Mouse (Mus musculus): ENCODE data around the gene Tmem147.

Tmem147 gene

GRCm38 (mm10) chr7:30728214-30728613 is 1.1 kb downstream of the Tmem147 start:
- DNase-seq (ENCODE audit: low spot score): no peak

GRCm38 (mm10) chr7:30723274-30723953 is 5.9 kb downstream of the Tmem147 start:
- DNase-seq (ENCODE audit: low spot score): no peak

GRCm38 (mm10) chr7:30721286-30721685 is 8.1 kb downstream of the Tmem147 start:
- DNase-seq (ENCODE audit: low spot score): no peak

- DNase-seq (ENCODE audit: low spot score): no peak
These were observed 9.7 kb downstream of the Tmem147 start for GRCm38 (mm10) chr7:30719669-30720068.

- DNase-seq (ENCODE audit: low spot score): no peak
These were observed 11.7 kb downstream of the Tmem147 start for GRCm38 (mm10) chr7:30717716-30718046.

GRCm38 (mm10) chr7:30717006-30717715 is 12.2 kb downstream of the Tmem147 start:
- peak; percentile 53 for DNase-seq (ENCODE audit: low spot score)

GRCm38 (mm10) chr7:30711942-30712341 is 17.4 kb downstream of the Tmem147 start, which contains the start of gene Atp4a:
Gene Atp4a (plus strand): TSS chr7:30712209.
- no peak for DNase-seq (ENCODE audit: low spot score)

GRCm38 (mm10) chr7:30707441-30707840 is 21.9 kb downstream of the Tmem147 start:
- DNase-seq (ENCODE audit: low spot score): no peak

- no peak for DNase-seq (ENCODE audit: low spot score)
These were observed 23.0 kb downstream of the Tmem147 start for GRCm38 (mm10) chr7:30706214-30706882.

- DNase-seq (ENCODE audit: low spot score): no peak
These were observed 30.8 kb downstream of the Tmem147 start, which contains the start of gene 2200002J24Rik for GRCm38 (mm10) chr7:30698589-30698988. Gene 2200002J24Rik (plus strand): TSS chr7:30698926.

- DNase-seq (ENCODE audit: low spot score): no peak
These were observed 31.2 kb downstream of the Tmem147 start for GRCm38 (mm10) chr7:30698101-30698500.

- DNase-seq (ENCODE audit: low spot score): no peak
These were observed 41.0 kb downstream of the Tmem147 start for GRCm38 (mm10) chr7:30688325-30688724.

GRCm38 (mm10) chr7:30683425-30683824 is 45.9 kb downstream of the Tmem147 start:
- DNase-seq (ENCODE audit: low spot score): no peak

GRCm38 (mm10) chr7:30681897-30682296 is 47.4 kb downstream of the Tmem147 start:
- no peak for DNase-seq (ENCODE audit: low spot score)

GRCm38 (mm10) chr7:30678263-30678975 is 50.9 kb downstream of the Tmem147 start:
- no peak for DNase-seq (ENCODE audit: low spot score)
